Mouse (Mus musculus): ENCODE data around the gene Pex26. TPM values are rescaled to one million over a fixed set of nuclear protein-coding genes. Genes with fewer than 3 reads are reported as not detected.

The Pex26 gene
- polyA plus RNA-seq, 1 experiment from 2014 or later, result 15.2 TPM

- WGBS, result 46% methylated on average over 13 of the region's 13 CpGs
Observed at GRCm38 (mm10) chr6:121194061-121194955, 10.8 kb downstream of the Pex26 start.

GRCm38 (mm10) chr6:121194956-121195731 is 11.7 kb downstream of the Pex26 start:
- H3K27ac ChIP-seq, result no peak overlapping the region
- no peaks in the 10 kb centered on the region for H3K27me3 ChIP-seq (ENCODE audit: control insufficient read depth, insufficient read depth, low read length)
- no peak overlapping the region for H3K4me3 ChIP-seq (replicated peaks; ENCODE audit: low read length)
- H3K4me2 ChIP-seq (replicated peaks), result no peak overlapping the region
- DNase-seq (ENCODE audit: low spot score) (no peak), ATAC-seq (ENCODE audit: low FRiP score) (no peak)
- H3K9ac ChIP-seq, result no peak overlapping the region
- no peaks in the 10 kb centered on the region for H3K9me3 ChIP-seq (ENCODE audit: control insufficient read depth, low read length)
- peaks cover 64% of the 10 kb centered on the region for H3K36me3 ChIP-seq (replicated peaks; ENCODE audit: control insufficient read depth, insufficient read depth)
- WGBS, result 84% methylated on average over 14 of the region's 14 CpGs
- H3K4me1 ChIP-seq (replicated peaks; ENCODE audit: control insufficient read depth, insufficient read depth, low read length), result no peaks in the 10 kb centered on the region

More at GRCm38 (mm10) chr6:121194061-121194955, 10.8 kb downstream of the Pex26 start:
- DNase-seq (ENCODE audit: low spot score) (no peak), ATAC-seq (ENCODE audit: low FRiP score) (no peak)
- Histone ChIP-seq H3K4me3 (replicated peaks; ENCODE audit: low read length) (no peak overlapping the region), H3K9ac (no peak overlapping the region), H3K4me2 (replicated peaks) (no peak overlapping the region), H3K4me1 (replicated peaks; ENCODE audit: control insufficient read depth, insufficient read depth, low read length) (no peaks in the 10 kb centered on the region), H3K9me3 (ENCODE audit: control insufficient read depth, low read length) (no peaks in the 10 kb centered on the region), H3K27me3 (ENCODE audit: control insufficient read depth, insufficient read depth, low read length) (no peaks in the 10 kb centered on the region), H3K36me3 (replicated peaks; ENCODE audit: control insufficient read depth, insufficient read depth) (peaks cover 71% of the 10 kb centered on the region), H3K27ac (no peak overlapping the region)

- H3K36me3 ChIP-seq (replicated peaks; ENCODE audit: control insufficient read depth, insufficient read depth), result peaks cover 41% of the 10 kb centered on the region
- no peaks in the 10 kb centered on the region for H3K9me3 ChIP-seq (ENCODE audit: control insufficient read depth, low read length)
- no peak overlapping the region for H3K9ac ChIP-seq
- no peaks in the 10 kb centered on the region for H3K4me1 ChIP-seq (replicated peaks; ENCODE audit: control insufficient read depth, insufficient read depth, low read length)
- no peaks in the 10 kb centered on the region for H3K27me3 ChIP-seq (ENCODE audit: control insufficient read depth, insufficient read depth, low read length)
- no peak overlapping the region for H3K4me2 ChIP-seq (replicated peaks)
- ATAC-seq (ENCODE audit: low FRiP score) (no peak), DNase-seq (ENCODE audit: low spot score) (no peak)
- H3K27ac ChIP-seq, result no peak overlapping the region
- 77% methylated on average over 9 of the region's 9 CpGs for WGBS
- H3K4me3 ChIP-seq (replicated peaks; ENCODE audit: low read length), result no peak overlapping the region
Observed at GRCm38 (mm10) chr6:121197807-121198365, 14.4 kb downstream of the Pex26 start.

- ATAC-seq (ENCODE audit: low FRiP score) (no peak), DNase-seq (ENCODE audit: low spot score) (no peak)
- Histone ChIP-seq H3K36me3 (replicated peaks; ENCODE audit: control insufficient read depth, insufficient read depth) (peaks cover 15% of the 10 kb centered on the region; the same call in 1 of the 2 replicates), H3K27ac (no peak overlapping the region), H3K4me1 (replicated peaks; ENCODE audit: control insufficient read depth, insufficient read depth, low read length) (no peaks in the 10 kb centered on the region), H3K4me3 (replicated peaks; ENCODE audit: low read length) (no peak overlapping the region), H3K27me3 (ENCODE audit: control insufficient read depth, insufficient read depth, low read length) (no peaks in the 10 kb centered on the region), H3K9me3 (ENCODE audit: control insufficient read depth, low read length) (no peaks in the 10 kb centered on the region), H3K9ac (no peak overlapping the region), H3K4me2 (replicated peaks) (no peak overlapping the region)
- 89% methylated on average over 2 of the region's 4 CpGs for WGBS
Observed at GRCm38 (mm10) chr6:121200458-121200857, 17.0 kb downstream of the Pex26 start.

- Histone ChIP-seq H3K27me3 (ENCODE audit: control insufficient read depth, insufficient read depth, low read length) (no peaks in the 10 kb centered on the region), H3K4me2 (replicated peaks) (no peak overlapping the region), H3K9ac (no peak overlapping the region), H3K4me3 (replicated peaks; ENCODE audit: low read length) (no peak overlapping the region), H3K4me1 (replicated peaks; ENCODE audit: control insufficient read depth, insufficient read depth, low read length) (no peaks in the 10 kb centered on the region), H3K27ac (no peak overlapping the region), H3K36me3 (replicated peaks; ENCODE audit: control insufficient read depth, insufficient read depth) (0 out of 2 replicates have a peak, but pooled peaks cover 8% of the 10 kb centered on the region), H3K9me3 (ENCODE audit: control insufficient read depth, low read length) (no peaks in the 10 kb centered on the region)
- ATAC-seq (ENCODE audit: low FRiP score) (no peak), DNase-seq (ENCODE audit: low spot score) (no peak)
- WGBS, result 76% methylated on average over 5 of the region's 5 CpGs
Observed at GRCm38 (mm10) chr6:121202026-121202425, 18.6 kb downstream of the Pex26 start.

- WGBS, result 85% methylated on average over 5 of the region's 5 CpGs
- H3K9me3 ChIP-seq (ENCODE audit: control insufficient read depth, low read length), result no peaks in the 10 kb centered on the region
- no peak overlapping the region for H3K9ac ChIP-seq
- no peak overlapping the region for H3K4me2 ChIP-seq (replicated peaks)
- no peak overlapping the region for H3K27ac ChIP-seq
- 0 out of 2 replicates have a peak, but pooled peaks cover 10% of the 10 kb centered on the region for H3K27me3 ChIP-seq (ENCODE audit: control insufficient read depth, insufficient read depth, low read length)
- no peak overlapping the region for H3K4me3 ChIP-seq (replicated peaks; ENCODE audit: low read length)
- ATAC-seq (ENCODE audit: low FRiP score) (no peak), DNase-seq (ENCODE audit: low spot score) (no peak)
- H3K36me3 ChIP-seq (replicated peaks; ENCODE audit: control insufficient read depth, insufficient read depth), result no peaks in the 10 kb centered on the region
- H3K4me1 ChIP-seq (replicated peaks; ENCODE audit: control insufficient read depth, insufficient read depth, low read length), result peaks cover 5% of the 10 kb centered on the region; the same call in 1 of the 2 replicates
Observed at GRCm38 (mm10) chr6:121206481-121206880, 23.0 kb downstream of the Pex26 start.

- H3K36me3 ChIP-seq (replicated peaks; ENCODE audit: control insufficient read depth, insufficient read depth), result no peaks in the 10 kb centered on the region
- DNase-seq (ENCODE audit: low spot score), result no peak
- ATAC-seq (ENCODE audit: low FRiP score), result no peak
- no peak overlapping the region for H3K4me3 ChIP-seq (replicated peaks; ENCODE audit: low read length)
- no peak overlapping the region for H3K4me2 ChIP-seq (replicated peaks)
- H3K27ac ChIP-seq, result no peak overlapping the region
- H3K4me1 ChIP-seq (replicated peaks; ENCODE audit: control insufficient read depth, insufficient read depth, low read length), result peaks cover 9% of the 10 kb centered on the region; the same call in 1 of the 2 replicates
- no peaks in the 10 kb centered on the region for H3K9me3 ChIP-seq (ENCODE audit: control insufficient read depth, low read length)
- peaks cover 20% of the 10 kb centered on the region for H3K27me3 ChIP-seq (ENCODE audit: control insufficient read depth, insufficient read depth, low read length)
- 74% methylated on average over 2 of the region's 2 CpGs for WGBS
- no peak overlapping the region for H3K9ac ChIP-seq
Observed at GRCm38 (mm10) chr6:121209584-121209983, 26.1 kb downstream of the Pex26 start.

- Histone ChIP-seq H3K36me3 (replicated peaks; ENCODE audit: control insufficient read depth, insufficient read depth) (no peaks in the 10 kb centered on the region), H3K4me1 (replicated peaks; ENCODE audit: control insufficient read depth, insufficient read depth, low read length) (peaks cover 9% of the 10 kb centered on the region; the same call in 1 of the 2 replicates), H3K4me3 (replicated peaks; ENCODE audit: low read length) (peak within 1 kb of the TSS; percentile 41), H3K9ac (peak within 1 kb of the TSS; percentile 55), H3K4me2 (replicated peaks) (peak within 1 kb of the TSS; percentile 84), H3K27me3 (ENCODE audit: control insufficient read depth, insufficient read depth, low read length) (peaks cover 20% of the 10 kb centered on the region), H3K9me3 (ENCODE audit: control insufficient read depth, low read length) (no peaks in the 10 kb centered on the region), H3K27ac (no peak within 1 kb of the TSS)
- WGBS, result 6% methylated on average over 30 of the region's 30 CpGs
- no peak for DNase-seq (ENCODE audit: low spot score)
- peak; percentile 74 for ATAC-seq (ENCODE audit: low FRiP score)
Observed at GRCm38 (mm10) chr6:121210149-121210925, 26.9 kb downstream of the Pex26 start, which contains the start of gene Tuba8. Tuba8 (plus strand) TSS chr6:121210696.

All from hindbrain, embryonic 14.5 days (tissue).